Mouse (Mus musculus) c-Kit-positive CD71-positive TER-119-negative erythroid progenitor cells, embryonic 14.5 days (primary cell): Measurements from ENCODE around the gene Ina.
"Not testable (repeated sequence)": the region's sequence is repeated elsewhere in the genome, so short reads cannot be mapped to it uniquely, and the experiment has no call there.

Experiments
- DNase-seq: peaks from one replicate; pipeline ENCODE4 v3.0.0-alpha.2; 2013; ENCODE audit warnings: low read depth

Ina gene

DNA sequence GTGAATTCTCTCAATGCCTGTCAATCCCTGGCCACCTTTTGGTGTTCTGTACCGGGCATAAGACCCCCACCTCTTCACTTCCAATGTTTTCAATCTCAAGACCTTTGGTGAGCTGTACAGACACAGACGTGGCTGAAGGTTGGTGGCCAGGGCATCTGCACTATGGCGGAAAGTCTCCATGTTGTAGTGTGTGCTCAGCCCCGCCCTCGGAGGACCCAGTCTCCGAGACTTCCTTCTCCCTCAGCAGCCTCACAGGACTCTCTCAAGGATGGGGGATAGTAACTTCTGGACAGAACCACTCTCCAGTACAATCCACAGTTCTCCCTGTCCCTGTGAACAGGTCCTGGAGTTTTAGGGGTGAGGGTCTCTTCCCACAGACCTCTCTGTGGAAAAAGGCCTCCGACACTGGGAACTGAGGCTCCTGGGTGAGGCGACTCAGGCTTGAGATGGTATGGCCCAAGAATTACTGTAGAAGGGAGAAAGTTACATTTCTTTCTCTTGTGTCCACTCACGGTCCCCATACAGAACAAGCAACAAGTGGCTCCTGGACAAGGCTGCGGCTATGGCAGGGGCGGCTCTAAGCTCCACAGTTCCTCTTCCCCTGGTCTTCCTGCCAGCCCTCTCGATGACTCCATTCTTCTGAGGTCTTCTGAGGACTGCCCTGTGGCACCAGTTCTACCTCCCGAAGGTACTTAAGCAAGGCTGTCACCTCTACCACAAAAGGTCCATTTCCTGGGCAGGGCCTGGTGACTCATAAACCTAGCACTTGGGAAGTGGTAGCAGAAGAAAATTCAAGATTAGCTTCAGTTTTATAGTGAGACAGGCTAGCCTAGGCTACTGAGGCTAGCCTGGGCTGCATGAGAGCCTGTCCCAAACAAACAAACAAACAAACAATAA lies 29.5 kb upstream of the Ina start:
- no peak for DNase-seq

DNA sequence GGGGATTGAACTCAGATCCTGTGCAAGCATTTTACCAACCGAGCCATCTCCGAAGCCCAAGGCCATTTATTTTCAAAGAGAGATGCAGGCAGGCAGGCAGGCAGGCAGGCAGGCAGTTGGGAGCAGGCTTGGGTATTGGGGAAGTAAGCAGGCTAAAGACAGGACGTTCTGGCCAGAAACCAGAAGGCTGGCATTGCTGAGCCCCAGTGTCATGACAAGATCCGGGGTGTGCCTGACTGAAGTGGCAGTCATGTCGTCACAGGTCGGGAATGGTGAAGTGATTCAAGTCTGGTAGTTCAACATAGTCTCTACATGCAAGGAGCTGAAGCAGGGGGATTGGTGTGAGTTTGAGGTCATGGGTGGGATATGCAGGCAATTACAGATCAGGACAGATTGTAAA lies 26.9 kb upstream of the Ina start:
- no peak for DNase-seq

DNA sequence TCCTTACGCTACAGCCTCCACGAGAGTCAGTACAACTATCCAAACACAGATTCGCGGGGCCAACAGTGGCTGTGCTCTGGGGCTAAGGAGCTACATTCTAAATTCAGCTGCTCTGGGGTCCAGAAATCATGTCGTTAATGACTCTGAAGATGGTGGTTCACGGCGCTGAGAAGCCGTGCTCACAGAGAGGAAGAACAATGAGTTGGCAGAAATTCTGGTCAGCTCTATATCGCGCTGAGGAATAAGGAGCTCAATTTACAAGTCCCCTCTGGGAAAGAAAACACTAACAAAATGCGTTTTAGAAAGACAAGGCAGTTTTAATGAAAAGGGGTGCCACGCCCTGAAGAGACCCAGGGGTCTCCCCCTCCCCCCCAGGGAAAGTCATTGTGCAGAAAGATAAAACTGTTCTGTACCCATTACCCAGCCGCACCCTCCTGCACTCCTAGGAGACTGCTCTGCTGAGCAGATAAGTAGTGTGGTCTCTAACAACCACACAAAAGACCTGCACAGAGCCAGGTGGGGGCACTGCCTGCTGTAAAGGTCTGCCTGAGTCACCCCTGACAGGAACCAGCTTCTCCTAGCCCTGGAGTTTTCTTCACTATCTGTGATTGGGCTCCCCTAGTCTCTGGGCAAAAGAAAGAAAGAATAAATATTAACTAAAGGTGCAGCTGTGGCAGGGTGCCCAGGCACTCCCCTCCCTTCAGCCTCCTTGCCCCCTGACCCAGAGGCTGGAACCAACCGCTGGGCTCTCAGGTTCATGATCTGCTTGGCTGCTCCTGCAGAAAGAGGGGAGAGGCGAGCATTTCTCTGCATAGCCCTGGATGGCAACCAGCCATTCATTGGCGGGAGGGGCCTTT lies 26.0 kb upstream of the Ina start:
- peak; percentile 92 for DNase-seq

DNA sequence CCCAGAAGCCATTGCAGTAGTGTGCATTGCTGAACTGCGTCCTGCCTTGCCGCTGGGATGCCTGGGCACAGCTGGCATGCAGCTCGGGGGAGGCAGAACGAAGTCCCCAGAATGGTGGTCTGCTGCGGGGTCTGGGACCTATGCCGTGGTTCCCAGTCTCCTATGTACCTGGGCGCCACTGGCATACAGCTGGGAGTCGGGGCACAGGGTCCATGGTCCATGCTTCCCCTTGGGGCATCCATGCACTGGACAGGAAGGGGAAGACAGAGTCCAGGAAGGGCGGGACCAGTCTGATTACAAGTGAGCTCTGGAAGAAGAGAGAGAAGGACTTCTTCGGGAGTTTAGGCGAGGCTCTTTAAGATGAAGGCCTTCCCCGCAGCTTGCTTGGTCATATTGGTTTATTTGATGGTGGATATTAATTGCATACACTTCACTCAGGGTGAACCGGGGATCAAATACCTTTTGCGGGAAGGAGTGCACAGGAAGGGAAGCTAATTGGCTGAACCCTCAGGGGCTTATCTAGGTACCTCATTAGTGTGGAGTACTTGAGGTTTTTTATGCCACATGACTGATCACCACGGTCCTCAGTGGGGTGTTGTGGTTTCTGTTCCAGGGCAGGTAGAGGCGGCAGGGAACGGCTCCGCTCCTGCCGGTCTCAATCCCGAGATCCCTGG lies 24.9 kb upstream of the Ina start:
- DNase-seq: no peak

- no peak for DNase-seq
These were observed 24.4 kb upstream of the Ina start for GRCm38 (mm10) chr19:46990153-46990518.

- not testable (repeated sequence) for DNase-seq
These were observed 23.9 kb upstream of the Ina start for GRCm38 (mm10) chr19:46990625-46991024.

- peak; percentile 84 for DNase-seq
These were observed 23.4 kb upstream of the Ina start for GRCm38 (mm10) chr19:46991145-46991544.

GRCm38 (mm10) chr19:46992329-46992728 lies 22.2 kb upstream of the Ina start:
- DNase-seq: not testable (repeated sequence)

DNA sequence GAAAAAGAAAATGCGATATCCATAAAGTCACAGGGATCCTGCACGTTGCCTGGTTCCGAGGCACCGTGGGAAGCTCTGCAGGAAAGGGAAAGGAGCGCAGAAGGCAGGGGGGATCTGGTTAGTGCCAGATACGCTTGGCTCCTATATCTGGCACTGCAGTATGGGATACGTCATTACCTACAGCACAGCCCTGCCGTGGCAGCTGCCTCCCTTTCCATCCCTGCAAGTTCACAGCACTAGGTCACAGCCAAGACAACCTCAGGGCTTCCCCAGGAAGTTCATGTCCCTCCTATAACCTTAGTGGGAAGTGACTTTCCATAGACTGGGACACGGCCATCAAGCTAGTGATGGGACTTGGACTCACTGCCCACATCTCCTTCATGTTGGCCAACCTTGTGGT lies 18.4 kb upstream of the Ina start:
- DNase-seq: no peak

- DNase-seq: no peak
These were observed 16.2 kb upstream of the Ina start for GRCm38 (mm10) chr19:46998168-46998870.

- no peak for DNase-seq
These were observed 15.5 kb upstream of the Ina start for GRCm38 (mm10) chr19:46998953-46999352.

GRCm38 (mm10) chr19:46999753-47000152 lies 14.7 kb upstream of the Ina start:
- DNase-seq: peak; percentile 55

DNA sequence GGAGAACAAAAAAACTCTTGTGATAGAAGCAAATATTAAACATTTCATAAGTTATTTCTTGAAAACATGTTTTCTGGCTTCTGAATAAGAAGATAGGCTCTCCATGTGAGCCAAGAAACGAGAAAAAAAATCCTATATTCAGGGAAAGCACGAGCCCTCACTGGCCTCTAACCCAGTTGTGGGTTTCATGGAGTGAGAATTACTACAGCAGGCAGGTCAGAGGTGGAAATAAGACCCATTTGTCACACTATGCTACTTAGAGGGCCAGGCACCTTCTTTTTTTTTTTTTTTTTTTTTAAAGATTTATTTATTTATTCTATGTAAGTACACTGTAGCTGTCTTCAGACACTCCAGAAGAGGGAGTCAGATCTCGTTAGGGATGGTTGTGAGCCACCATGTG lies 14.1 kb upstream of the Ina start:
- DNase-seq: not testable (repeated sequence)

DNA sequence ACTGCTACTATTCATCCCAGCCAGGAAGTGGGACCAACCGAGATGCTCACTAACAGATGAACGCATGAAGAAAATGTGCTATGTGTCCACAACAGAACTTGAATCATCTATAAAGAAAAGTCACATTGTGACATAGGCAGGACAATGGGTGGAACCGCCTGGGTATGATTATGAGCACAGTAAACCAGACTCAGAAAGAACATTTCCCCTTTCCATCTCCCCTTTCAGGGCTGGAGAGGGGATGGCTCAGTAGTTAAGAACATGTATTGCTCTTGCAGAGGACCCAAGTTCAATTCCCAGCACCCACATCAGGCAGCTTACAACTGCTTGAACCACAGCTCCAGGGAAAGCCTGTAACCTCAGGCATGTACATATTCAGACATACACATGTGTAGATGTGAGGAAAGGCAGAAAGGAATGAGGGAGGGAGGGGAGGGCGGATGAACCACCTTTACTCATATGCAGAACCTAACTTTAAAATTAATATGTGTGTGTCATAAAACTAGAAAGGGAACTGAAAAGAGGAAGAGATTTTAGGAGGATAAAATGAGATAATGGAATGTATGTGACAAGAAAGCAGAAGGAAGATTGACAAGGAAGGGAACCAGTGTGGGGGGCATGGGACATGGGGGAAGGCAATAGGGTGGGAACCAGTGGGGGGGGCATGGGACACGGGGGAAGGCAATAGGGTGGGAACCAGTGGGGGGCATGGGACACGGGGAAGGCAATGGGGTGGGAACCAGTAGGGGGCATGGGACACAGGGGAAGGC lies 10.6 kb upstream of the Ina start:
- DNase-seq: no peak

DNA sequence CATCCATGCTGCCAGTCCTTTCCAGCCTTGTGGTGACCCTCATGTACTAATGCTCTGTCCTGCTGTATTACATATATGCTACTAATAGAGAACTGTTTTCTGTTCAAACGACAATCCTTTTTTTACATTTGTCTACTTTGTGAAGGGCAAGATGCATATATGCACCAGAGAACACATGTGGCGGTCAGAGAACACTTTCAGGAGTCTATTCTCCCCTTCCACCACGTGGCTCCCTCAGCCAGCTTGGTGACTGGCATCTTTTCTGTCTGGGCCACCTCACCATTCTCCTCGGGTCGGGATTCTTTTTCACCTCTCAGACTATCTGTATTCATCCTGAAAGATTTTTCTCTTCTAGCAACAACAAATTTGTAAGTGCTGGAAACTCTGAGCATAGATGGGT lies 8.6 kb upstream of the Ina start:
- no peak for DNase-seq

GRCm38 (mm10) chr19:47006321-47006720 lies 8.2 kb upstream of the Ina start:
- no peak for DNase-seq

GRCm38 (mm10) chr19:47009420-47009819 lies 5.1 kb upstream of the Ina start:
- no peak for DNase-seq

DNA sequence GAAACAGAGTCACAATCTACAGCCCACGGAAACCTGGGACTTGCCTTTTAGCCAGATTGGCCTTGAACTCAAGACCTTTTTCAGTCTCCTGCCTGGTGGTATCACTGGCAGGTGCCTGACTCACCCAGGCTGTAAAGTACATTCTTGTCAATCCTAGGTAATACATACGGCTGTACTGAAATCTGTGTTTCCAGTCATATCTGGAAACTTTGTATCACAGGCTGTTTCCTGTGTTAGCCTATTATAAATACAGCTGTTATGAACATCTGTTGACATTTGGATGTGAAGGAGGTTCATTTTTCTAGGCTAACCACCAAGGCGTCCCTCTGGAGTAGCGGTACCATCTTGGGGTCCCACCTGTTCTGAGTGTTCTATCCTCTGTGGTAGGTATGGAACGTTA lies 4.6 kb upstream of the Ina start:
- no peak for DNase-seq

DNA sequence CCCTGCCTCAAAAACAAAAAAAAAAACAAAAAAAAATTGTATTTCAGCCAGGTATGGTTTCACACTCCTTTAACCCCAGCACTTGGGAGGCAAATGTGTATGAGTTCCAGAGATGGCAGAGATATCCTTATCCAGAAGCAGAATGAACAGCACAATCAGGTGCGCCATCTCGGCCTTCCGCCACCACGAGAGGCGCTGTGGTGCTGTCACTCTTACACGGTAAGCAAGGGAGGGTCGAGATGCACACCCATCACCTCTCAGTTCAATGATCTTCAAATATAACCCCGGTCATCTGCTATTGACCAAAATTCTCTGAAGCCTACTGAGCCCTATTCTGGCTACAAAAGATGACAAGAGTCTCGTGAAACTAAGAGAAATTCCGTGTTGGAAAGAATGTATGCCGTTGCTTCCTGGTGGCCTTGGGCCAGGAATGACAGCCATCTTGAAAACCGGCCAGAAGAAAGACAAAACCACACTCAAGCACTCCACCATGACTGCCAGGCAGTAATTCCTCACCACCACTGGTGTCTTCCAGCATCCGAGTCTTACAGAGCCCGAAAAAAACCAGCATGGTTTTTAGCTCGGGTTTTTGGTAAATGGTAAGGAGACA lies 1.9 kb upstream of the Ina start:
- no peak for DNase-seq

DNA sequence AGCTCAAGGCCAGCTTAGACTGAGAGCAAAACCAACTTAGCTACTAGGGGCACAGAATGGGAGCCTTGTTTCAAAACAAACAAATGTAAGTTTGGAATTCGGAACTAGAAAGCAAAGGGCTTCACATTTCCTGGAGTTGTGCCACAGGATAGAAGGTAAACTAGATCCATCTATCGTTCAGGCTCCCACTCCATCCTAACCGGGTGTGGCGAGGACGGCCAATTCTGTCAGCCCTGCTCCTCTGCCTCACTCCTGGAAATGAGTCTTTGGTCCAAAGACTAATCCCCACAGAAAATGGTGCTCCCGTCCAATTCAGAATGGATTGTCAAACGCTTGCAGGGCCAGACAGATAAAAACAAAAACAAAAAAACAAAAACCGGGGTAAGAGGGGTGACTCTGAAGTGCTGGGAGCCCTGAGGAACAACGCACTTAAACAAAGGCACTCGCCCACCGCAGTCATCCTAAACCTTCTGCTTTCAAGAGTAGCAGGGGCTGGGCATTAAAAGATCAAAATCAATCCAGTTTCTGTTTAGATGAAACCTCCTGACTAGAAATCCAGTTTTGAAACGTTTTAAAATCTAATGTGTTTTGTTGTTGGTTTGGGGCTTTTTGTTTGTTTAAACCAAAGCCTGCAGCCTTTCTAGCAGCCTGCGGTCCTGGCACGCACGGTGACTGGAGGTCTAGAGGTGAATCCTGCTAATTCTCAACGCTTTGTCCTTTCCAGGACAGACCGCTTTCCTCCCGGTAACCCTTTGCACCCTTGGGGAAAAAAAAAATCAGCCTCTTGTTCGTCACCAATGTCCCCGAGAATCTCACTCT lies 949 bp upstream of the Ina start:
- no peak for DNase-seq
